Mouse (Mus musculus) liver, adult 2 months (tissue): ENCODE data around the gene Prdm16.

Source experiments
- CTCF ChIP-seq: fragments of 200-500 bp; IDR thresholded peaks from 2 replicates; pipeline ENCODE4 v1.5.1; 2011; ENCODE audit warnings: low read depth, low read length, control low read depth
- POLR2A ChIP-seq: fragments of 200-500 bp; IDR thresholded peaks from 2 replicates; pipeline ENCODE4 v1.6.1; 2011; ENCODE audit warnings: low read length, control low read depth; ENCODE audit not compliant: insufficient read depth; ENCODE audit errors: extremely low read depth

DNA sequence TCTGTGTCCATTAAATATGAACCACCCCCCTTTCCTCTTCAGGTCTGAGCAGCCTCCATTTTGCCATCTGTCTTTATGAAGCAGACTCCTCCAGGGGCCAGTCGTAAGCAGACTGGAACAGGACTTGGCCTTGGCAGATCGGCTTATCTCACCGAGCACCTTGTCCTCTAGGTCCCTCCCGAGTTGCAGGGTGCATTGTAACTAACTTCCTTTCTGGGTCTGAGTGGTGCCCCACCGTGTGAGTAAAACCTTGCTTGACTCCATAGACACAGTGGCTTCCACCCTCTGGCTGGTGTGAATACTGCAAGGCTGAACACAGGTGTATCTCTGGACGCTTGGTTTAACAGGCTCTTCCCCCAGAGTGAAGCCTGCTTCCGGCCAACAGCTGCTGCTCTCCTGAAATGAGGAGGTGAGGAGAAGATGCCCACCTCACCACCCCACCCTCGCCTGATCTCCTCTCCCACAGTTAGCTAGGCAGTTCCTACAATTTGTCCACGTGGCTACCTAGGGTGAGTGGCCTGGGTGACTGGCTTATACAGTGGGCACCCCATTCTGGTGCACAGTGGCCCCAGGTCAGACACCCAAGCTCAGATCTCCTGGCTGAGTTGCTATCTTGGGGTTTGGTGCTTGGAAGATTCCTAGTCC lies 94.9 kb downstream of the Prdm16 start:
- TF ChIP-seq CTCF (no peak), POLR2A (no peak)
